Mouse (Mus musculus): ENCODE results near the gene Unc5a. TPM values are rescaled to one million over a fixed set of nuclear protein-coding genes. Genes with fewer than 3 reads are reported as not detected.

Gene Unc5a
- polyA plus RNA-seq, 1 experiment from 2014 or later = 12.6 TPM

GRCm38 (mm10) chr13:54980957-54981356, 31.7 kb downstream of the Unc5a start:
- Histone ChIP-seq H3K9ac (replicated peaks; ENCODE audit: low read length) (no peak overlapping the region), H3K9me3 (ENCODE audit: control insufficient read depth, low read length) (no peaks in the 10 kb centered on the region), H3K27ac (replicated peaks; ENCODE audit: low read depth, low read length) (no peak overlapping the region), H3K36me3 (ENCODE audit: control insufficient read depth, insufficient read depth, low read length) (no peaks in the 10 kb centered on the region), H3K4me1 (ENCODE audit: control insufficient read depth, insufficient read depth, low read length) (peaks cover 15% of the 10 kb centered on the region), H3K27me3 (ENCODE audit: control insufficient read depth, insufficient read depth, low read length) (no peaks in the 10 kb centered on the region), H3K4me2 (ENCODE audit: low read length) (no peak overlapping the region), H3K4me3 (replicated peaks; ENCODE audit: low read depth, low read length) (no peak overlapping the region)
- ATAC-seq (ENCODE audit: low FRiP score, low TSS enrichment) (no peak), DNase-seq (peak; percentile 30)
- 65% methylated on average over 12 of the region's 12 CpGs for WGBS

GRCm38 (mm10) chr13:54983001-54983400, 33.8 kb downstream of the Unc5a start:
- H3K4me2 ChIP-seq (ENCODE audit: low read length) = no peak overlapping the region
- H3K36me3 ChIP-seq (ENCODE audit: control insufficient read depth, insufficient read depth, low read length) = no peaks in the 10 kb centered on the region
- no peak overlapping the region for H3K9ac ChIP-seq (replicated peaks; ENCODE audit: low read length)
- H3K27ac ChIP-seq (replicated peaks; ENCODE audit: low read depth, low read length) = no peak overlapping the region
- no peaks in the 10 kb centered on the region for H3K27me3 ChIP-seq (ENCODE audit: control insufficient read depth, insufficient read depth, low read length)
- H3K4me1 ChIP-seq (ENCODE audit: control insufficient read depth, insufficient read depth, low read length) = peaks cover 24% of the 10 kb centered on the region; the same call in 1 of the 2 replicates
- DNase-seq = no peak
- H3K9me3 ChIP-seq (ENCODE audit: control insufficient read depth, low read length) = no peaks in the 10 kb centered on the region
- ATAC-seq (ENCODE audit: low FRiP score, low TSS enrichment) = no peak
- H3K4me3 ChIP-seq (replicated peaks; ENCODE audit: low read depth, low read length) = no peak overlapping the region
- 92% methylated on average over 8 of the region's 8 CpGs for WGBS

GRCm38 (mm10) chr13:54983614-54984013, 34.4 kb downstream of the Unc5a start:
- Histone ChIP-seq H3K36me3 (ENCODE audit: control insufficient read depth, insufficient read depth, low read length) (no peaks in the 10 kb centered on the region), H3K4me2 (ENCODE audit: low read length) (no peak overlapping the region), H3K27me3 (ENCODE audit: control insufficient read depth, insufficient read depth, low read length) (no peaks in the 10 kb centered on the region), H3K9me3 (ENCODE audit: control insufficient read depth, low read length) (no peaks in the 10 kb centered on the region), H3K27ac (replicated peaks; ENCODE audit: low read depth, low read length) (no peak overlapping the region), H3K4me3 (replicated peaks; ENCODE audit: low read depth, low read length) (no peak overlapping the region), H3K4me1 (ENCODE audit: control insufficient read depth, insufficient read depth, low read length) (peaks cover 21% of the 10 kb centered on the region; the same call in 1 of the 2 replicates), H3K9ac (replicated peaks; ENCODE audit: low read length) (no peak overlapping the region)
- ATAC-seq (ENCODE audit: low FRiP score, low TSS enrichment) (no peak), DNase-seq (no peak)
- 72% methylated on average over 2 of the region's 2 CpGs for WGBS

GRCm38 (mm10) chr13:54987405-54987804, 38.2 kb downstream of the Unc5a start:
- no peak overlapping the region for H3K4me3 ChIP-seq (replicated peaks; ENCODE audit: low read depth, low read length)
- 0 out of 2 replicates have a peak, but pooled peaks cover 12% of the 10 kb centered on the region for H3K4me1 ChIP-seq (ENCODE audit: control insufficient read depth, insufficient read depth, low read length)
- peak overlapping the region; percentile 13; the same call in 1 of the 2 replicates for H3K9ac ChIP-seq (replicated peaks; ENCODE audit: low read length)
- no peaks in the 10 kb centered on the region for H3K27me3 ChIP-seq (ENCODE audit: control insufficient read depth, insufficient read depth, low read length)
- H3K4me2 ChIP-seq (ENCODE audit: low read length) = no peak overlapping the region
- 45% methylated on average over 9 of the region's 9 CpGs for WGBS
- H3K27ac ChIP-seq (replicated peaks; ENCODE audit: low read depth, low read length) = no peak overlapping the region
- no peaks in the 10 kb centered on the region for H3K36me3 ChIP-seq (ENCODE audit: control insufficient read depth, insufficient read depth, low read length)
- ATAC-seq (ENCODE audit: low FRiP score, low TSS enrichment) (no peak), DNase-seq (peak; percentile 26)
- no peaks in the 10 kb centered on the region for H3K9me3 ChIP-seq (ENCODE audit: control insufficient read depth, low read length)

- H3K4me1 ChIP-seq (ENCODE audit: control insufficient read depth, insufficient read depth, low read length) = 0 out of 2 replicates have a peak, but pooled peaks cover 10% of the 10 kb centered on the region
- no peaks in the 10 kb centered on the region for H3K36me3 ChIP-seq (ENCODE audit: control insufficient read depth, insufficient read depth, low read length)
- H3K4me3 ChIP-seq (replicated peaks; ENCODE audit: low read depth, low read length) = no peak overlapping the region
- DNase-seq = no peak
- H3K27ac ChIP-seq (replicated peaks; ENCODE audit: low read depth, low read length) = no peak overlapping the region
- WGBS = 63% methylated on average over 7 of the region's 7 CpGs
- no peak for ATAC-seq (ENCODE audit: low FRiP score, low TSS enrichment)
- no peaks in the 10 kb centered on the region for H3K9me3 ChIP-seq (ENCODE audit: control insufficient read depth, low read length)
- H3K4me2 ChIP-seq (ENCODE audit: low read length) = no peak overlapping the region
- no peaks in the 10 kb centered on the region for H3K27me3 ChIP-seq (ENCODE audit: control insufficient read depth, insufficient read depth, low read length)
- no peak overlapping the region for H3K9ac ChIP-seq (replicated peaks; ENCODE audit: low read length)
Observed at GRCm38 (mm10) chr13:54988181-54988760, 39.1 kb downstream of the Unc5a start.

GRCm38 (mm10) chr13:54992215-54992614, 43.0 kb downstream of the Unc5a start:
- H3K36me3 ChIP-seq (ENCODE audit: control insufficient read depth, insufficient read depth, low read length) = no peaks in the 10 kb centered on the region
- ATAC-seq (ENCODE audit: low FRiP score, low TSS enrichment) = no peak
- peaks cover 22% of the 10 kb centered on the region for H3K4me1 ChIP-seq (ENCODE audit: control insufficient read depth, insufficient read depth, low read length)
- WGBS = 78% methylated on average over 7 of the region's 7 CpGs
- no peak overlapping the region for H3K4me3 ChIP-seq (replicated peaks; ENCODE audit: low read depth, low read length)
- no peaks in the 10 kb centered on the region for H3K27me3 ChIP-seq (ENCODE audit: control insufficient read depth, insufficient read depth, low read length)
- H3K9me3 ChIP-seq (ENCODE audit: control insufficient read depth, low read length) = no peaks in the 10 kb centered on the region
- no peak for DNase-seq
- no peak overlapping the region for H3K27ac ChIP-seq (replicated peaks; ENCODE audit: low read depth, low read length)
- H3K4me2 ChIP-seq (ENCODE audit: low read length) = no peak overlapping the region
- no peak overlapping the region for H3K9ac ChIP-seq (replicated peaks; ENCODE audit: low read length)

- ATAC-seq (ENCODE audit: low FRiP score, low TSS enrichment) (peak; percentile 16; the same call in 1 of the 2 replicates), DNase-seq (peak; percentile 76)
- Histone ChIP-seq H3K27me3 (ENCODE audit: control insufficient read depth, insufficient read depth, low read length) (no peaks in the 10 kb centered on the region), H3K36me3 (ENCODE audit: control insufficient read depth, insufficient read depth, low read length) (peaks cover 9% of the 10 kb centered on the region), H3K9ac (replicated peaks; ENCODE audit: low read length) (no peak overlapping the region), H3K4me2 (ENCODE audit: low read length) (no peak overlapping the region), H3K9me3 (ENCODE audit: control insufficient read depth, low read length) (no peaks in the 10 kb centered on the region), H3K4me3 (replicated peaks; ENCODE audit: low read depth, low read length) (no peak overlapping the region), H3K4me1 (ENCODE audit: control insufficient read depth, insufficient read depth, low read length) (peaks cover 17% of the 10 kb centered on the region), H3K27ac (replicated peaks; ENCODE audit: low read depth, low read length) (peak overlapping the region; percentile 32)
- WGBS = 9% methylated on average over 4 of the region's 4 CpGs
Observed at GRCm38 (mm10) chr13:54994576-54994975, 45.4 kb downstream of the Unc5a start.

- no peak overlapping the region for H3K4me3 ChIP-seq (replicated peaks; ENCODE audit: low read depth, low read length)
- 62% methylated on average over 6 of the region's 6 CpGs for WGBS
- H3K9ac ChIP-seq (replicated peaks; ENCODE audit: low read length) = no peak overlapping the region
- peaks cover 17% of the 10 kb centered on the region for H3K4me1 ChIP-seq (ENCODE audit: control insufficient read depth, insufficient read depth, low read length)
- ATAC-seq (ENCODE audit: low FRiP score, low TSS enrichment) = no peak
- peak overlapping the region; percentile 32 for H3K27ac ChIP-seq (replicated peaks; ENCODE audit: low read depth, low read length)
- no peaks in the 10 kb centered on the region for H3K27me3 ChIP-seq (ENCODE audit: control insufficient read depth, insufficient read depth, low read length)
- H3K4me2 ChIP-seq (ENCODE audit: low read length) = no peak overlapping the region
- peaks cover 10% of the 10 kb centered on the region for H3K36me3 ChIP-seq (ENCODE audit: control insufficient read depth, insufficient read depth, low read length)
- H3K9me3 ChIP-seq (ENCODE audit: control insufficient read depth, low read length) = no peaks in the 10 kb centered on the region
- no peak for DNase-seq
Observed at GRCm38 (mm10) chr13:54995161-54995560, 46.0 kb downstream of the Unc5a start.

GRCm38 (mm10) chr13:54997568-54997967, 48.4 kb downstream of the Unc5a start:
- H3K9ac ChIP-seq (replicated peaks; ENCODE audit: low read length) = no peak overlapping the region

More at GRCm38 (mm10) chr13:54997568-54997967, 48.4 kb downstream of the Unc5a start:
- Histone ChIP-seq H3K9me3 (ENCODE audit: control insufficient read depth, low read length) (no peaks in the 10 kb centered on the region), H3K27ac (replicated peaks; ENCODE audit: low read depth, low read length) (no peak overlapping the region), H3K4me1 (ENCODE audit: control insufficient read depth, insufficient read depth, low read length) (peaks cover 17% of the 10 kb centered on the region), H3K4me2 (ENCODE audit: low read length) (no peak overlapping the region), H3K27me3 (ENCODE audit: control insufficient read depth, insufficient read depth, low read length) (no peaks in the 10 kb centered on the region), H3K4me3 (replicated peaks; ENCODE audit: low read depth, low read length) (no peak overlapping the region), H3K36me3 (ENCODE audit: control insufficient read depth, insufficient read depth, low read length) (peaks cover 12% of the 10 kb centered on the region)
- ATAC-seq (ENCODE audit: low FRiP score, low TSS enrichment) = no peak
- no peak for DNase-seq
- 84% methylated on average over 8 of the region's 8 CpGs for WGBS
